Mouse (Mus musculus) C2C12 (cell line): ENCODE data around the gene Stard13.

Experiments
- CEBPB ChIP-seq: IDR thresholded peaks from one replicate; pipeline ENCODE4 v1.6.1; 2011; ENCODE audit warnings: low read depth, mild to moderate bottlenecking, control low read depth, moderate library complexity
- CTCF ChIP-seq: IDR thresholded peaks from one replicate; pipeline ENCODE4 v1.5.1; 2011; ENCODE audit not compliant: control insufficient read depth, insufficient read depth, insufficient read length
- MAX ChIP-seq: IDR thresholded peaks from one replicate; pipeline ENCODE4 v1.6.1; 2011; ENCODE audit warnings: mild to moderate bottlenecking, control low read depth
- MYOD1 ChIP-seq: IDR thresholded peaks from one replicate; pipeline ENCODE4 v1.6.1; 2011; ENCODE audit warnings: low read depth; ENCODE audit not compliant: control insufficient read depth, insufficient read length
- MYOG ChIP-seq: IDR thresholded peaks from one replicate; pipeline ENCODE4 v1.6.1; 2011; ENCODE audit not compliant: control insufficient read depth, insufficient read length; ENCODE audit errors: extremely low read depth
- USF1 ChIP-seq: IDR thresholded peaks from one replicate; pipeline ENCODE4 v1.6.1; 2011; ENCODE audit warnings: low read depth, mild to moderate bottlenecking, control low read depth, moderate library complexity

DNA sequence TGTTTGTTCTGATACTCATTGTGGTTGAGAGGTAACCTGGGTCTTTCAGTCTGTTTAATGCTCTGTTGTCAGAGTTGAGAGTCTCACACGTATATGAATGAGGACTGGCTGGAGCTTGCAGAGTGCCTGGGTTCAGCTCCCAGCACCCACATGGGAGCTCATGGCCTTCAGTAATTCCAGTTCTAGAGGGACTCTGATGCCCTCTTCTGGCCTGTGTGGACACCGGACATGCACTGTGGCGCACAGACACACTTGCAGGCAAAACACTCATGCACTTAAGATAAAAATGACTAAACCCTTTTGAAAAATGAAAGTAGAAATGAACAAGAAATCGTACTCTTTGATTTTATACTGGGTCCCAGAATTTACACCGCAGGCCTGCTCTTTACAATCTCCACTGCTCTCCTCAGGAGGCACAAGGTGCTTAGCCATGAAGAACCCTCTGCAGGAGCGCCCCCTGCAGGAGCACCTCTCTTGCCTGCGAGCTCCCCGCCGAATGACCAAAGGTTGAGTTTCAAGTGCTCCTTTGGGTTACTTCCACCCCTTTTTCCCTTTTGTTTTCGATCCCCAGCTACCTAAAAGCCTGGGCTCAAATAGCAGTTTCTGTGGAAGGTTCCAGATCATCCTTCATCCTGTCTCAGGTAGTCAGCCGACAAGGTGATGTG, 178.1 kb downstream of the Stard13 start:
- TF ChIP-seq CEBPB (no peak), CTCF (no peak), MYOD1 (no peak), USF1 (no peak), MYOG (no peak), MAX (no peak)
